Mouse (Mus musculus) heart, embryonic 11.5 days (tissue): ENCODE measurements around the gene Gm11115. TPM values are rescaled to one million over a fixed set of nuclear protein-coding genes. Genes with fewer than 3 reads are reported as not detected.

Experiments
- ATAC-seq: fragments of 200-750 bp; cut with Nextera tagmentation; replicated peaks from 2 replicates; pipeline ENCODE4 v1.8.0; 2017; ENCODE audit warnings: moderate library complexity; ENCODE audit not compliant: insufficient number of reproducible peaks, low FRiP score, low TSS enrichment
- H3K27ac ChIP-seq: fragments of 300-500 bp; sonication (generic); 2 replicates; pipeline ENCODE4 v1.5.1; 2014; ENCODE audit warnings: mild to moderate bottlenecking, low read depth, low read length
- H3K27me3 ChIP-seq: fragments of 300-500 bp; sonication (generic); 2 replicates; pipeline ENCODE4 v1.6.1; 2014; ENCODE audit warnings: mild to moderate bottlenecking, low read length, mixed read lengths; ENCODE audit not compliant: control insufficient read depth, insufficient read depth
- H3K36me3 ChIP-seq: fragments of 300-500 bp; sonication (generic); 2 replicates; pipeline ENCODE4 v1.6.1; 2014; ENCODE audit warnings: mild to moderate bottlenecking, low read length, moderate library complexity, mixed read lengths; ENCODE audit not compliant: control insufficient read depth, insufficient read depth
- H3K4me1 ChIP-seq: fragments of 300-500 bp; sonication (generic); 2 replicates; pipeline ENCODE4 v1.6.1; 2014; ENCODE audit warnings: low read length; ENCODE audit not compliant: control insufficient read depth, insufficient read depth
- H3K4me2 ChIP-seq: fragments of 300-500 bp; sonication (generic); 2 replicates; pipeline ENCODE4 v1.6.1; 2014; ENCODE audit warnings: mild to moderate bottlenecking, moderate library complexity
- H3K4me3 ChIP-seq: fragments of 300-500 bp; sonication (generic); 2 replicates; pipeline ENCODE4 v1.5.1; 2014; ENCODE audit warnings: low read depth, low read length
- H3K9ac ChIP-seq: fragments of 300-500 bp; sonication (generic); 2 replicates; pipeline ENCODE4 v1.6.1; 2014; ENCODE audit warnings: mild to moderate bottlenecking, low read depth, low read length, moderate library complexity
- H3K9me3 ChIP-seq: fragments of 300-500 bp; sonication (generic); replicated peaks from 2 replicates; pipeline ENCODE4 v1.6.1; 2016; ENCODE audit warnings: low read length; ENCODE audit not compliant: control insufficient read depth
- WGBS: fragments of 180-500 bp; shearing (Covaris S2); extraction: QIAGEN DNeasy Blood & Tissue Kit; methylation state at CpG from one replicate; pipeline ENCODE4 v1.1.7; 2014; ENCODE audit not compliant: insufficient replicate concordance; 5-methylcytosine and 5-hydroxymethylcytosine counted together
- polyA plus RNA-seq: library from polyadenylated mRNA; unstranded; fragments of >200 nt; fragmentation: Nextera tagmentation; extraction: Ambion mirVana; gene quantifications from 2 replicates; pipeline ENCODE4 v1.2.1, GENCODE M21; 2014

The Gm11115 gene
- polyA plus RNA-seq, result not detected in 2 replicates

GRCm38 (mm10) chr5:88153999-88154398 is at the start of gene Gm11115:
Gene Gm11115 (minus strand): TSS chr5:88154099.
- Histone ChIP-seq H3K36me3 (no peaks in the 10 kb centered on the region), H3K27me3 (no peaks in the 10 kb centered on the region), H3K4me1 (no peaks in the 10 kb centered on the region), H3K4me2 (no peak within 1 kb of the TSS), H3K9ac (no peak within 1 kb of the TSS), H3K9me3 (no peaks in the 10 kb centered on the region), H3K27ac (no peak within 1 kb of the TSS), H3K4me3 (no peak within 1 kb of the TSS)
- ATAC-seq, result no peak

DNA sequence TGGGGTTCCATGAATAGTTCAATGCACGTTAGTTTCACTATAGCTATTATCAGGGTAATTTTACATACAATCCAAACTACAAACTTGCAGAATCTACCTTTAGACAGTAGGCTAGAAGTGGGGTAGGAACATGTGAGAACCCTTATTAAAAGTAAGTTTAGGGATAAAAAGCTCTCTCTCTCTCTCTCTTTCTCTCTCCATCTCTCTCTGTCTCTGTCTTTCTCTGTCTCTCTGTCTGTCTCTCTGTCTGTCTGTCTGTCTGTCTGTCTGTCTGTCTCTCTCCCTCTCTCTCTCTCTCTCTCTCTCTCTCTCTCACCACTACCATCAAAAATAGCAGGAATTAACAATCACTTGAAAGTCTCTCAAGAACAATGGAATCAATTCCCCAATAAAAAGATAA is 42.5 kb downstream of the Gm11115 start, which contains the start of gene Gm11116:
Gm11116 (minus strand) TSS at position 101 of the 400 bp plus-strand sequence.
- H3K4me3 ChIP-seq, result no peak within 1 kb of the TSS
- H3K9me3 ChIP-seq, result no peaks in the 10 kb centered on the region
- no peaks in the 10 kb centered on the region for H3K27me3 ChIP-seq
- no peak within 1 kb of the TSS for H3K4me2 ChIP-seq
- H3K36me3 ChIP-seq, result no peaks in the 10 kb centered on the region
- H3K4me1 ChIP-seq, result no peaks in the 10 kb centered on the region
- H3K9ac ChIP-seq, result no peak within 1 kb of the TSS
- no peak for ATAC-seq
- 69% methylated on average over 1 of the region's 1 CpGs for WGBS
- no peak within 1 kb of the TSS for H3K27ac ChIP-seq

Other genes with a start within 250 kb of the Gm11115 start
- 0.16 TPM in 1 of 2 replicates, not detected in the other for gene Csn3, start 228.5 kb downstream of the Gm11115 start, polyA plus RNA-seq
- gene 2310003L06Rik, start 184.6 kb downstream of the Gm11115 start, polyA plus RNA-seq, result not detected in 2 replicates
- gene Gm28434, start 184.6 kb downstream of the Gm11115 start, polyA plus RNA-seq, result not detected in 2 replicates
- gene Cabs1, start 174.7 kb downstream of the Gm11115 start, polyA plus RNA-seq, result not detected in 2 replicates
- gene Smr3a, start 151.6 kb downstream of the Gm11115 start, polyA plus RNA-seq, result not detected in 2 replicates
- gene Smr2, start 67.5 kb downstream of the Gm11115 start, polyA plus RNA-seq, result not detected in 2 replicates
- gene Gm11116, start 42.6 kb downstream of the Gm11115 start, polyA plus RNA-seq, result not detected in 2 replicates
- not detected in 2 replicates for gene Gm7714, start 114.8 kb upstream of the Gm11115 start, polyA plus RNA-seq
- not detected in 2 replicates for gene Prol1, start 163.2 kb upstream of the Gm11115 start, polyA plus RNA-seq
- gene Amtn, start 222.0 kb upstream of the Gm11115 start, polyA plus RNA-seq, result not detected in 2 replicates